Mouse (Mus musculus) kidney, adult 2 months (tissue): ENCODE measurements around the gene Ppm1n.
A peak's percentile ranks its signal among the peaks of the same experiment; 100 is the strongest.

Source experiments
- CTCF ChIP-seq: fragments of 200-500 bp; conservative IDR thresholded peaks from 2 replicates; pipeline ENCODE4 v1.5.1; 2011; ENCODE audit warnings: low read depth, mild to moderate bottlenecking, control low read depth, low read length, moderate library complexity, mixed read lengths; ENCODE audit not compliant: insufficient read depth, insufficient read length
- POLR2A ChIP-seq: fragments of 200-500 bp; IDR thresholded peaks from one replicate; pipeline ENCODE4 v1.6.1; 2011; ENCODE audit warnings: low read depth, low read length, control low read depth

- TF ChIP-seq CTCF (no peak), POLR2A (peak; percentile 15)
Observed at GRCm38 (mm10) chr7:19327128-19327527, 47.3 kb upstream of the Ppm1n start.
